ENCODE assay signal across 8 mouse cellular contexts in genomic region chr14:114948341-114949155, GRCm38 (mm10).
DNase-seq lines count a peak whose midpoint lies in the region; ATAC-seq and TF ChIP-seq lines count a peak whose summit lies in the region.

No protein-coding gene starts in this region.

- DNase-seq in lung, adult 2 months, result no peak
- no peak for DNase-seq in lung, adult 18-20 months
- no peak for DNase-seq in forebrain, postnatal 0 days
- no peak for DNase-seq in stomach, postnatal 0 days (ENCODE audit: low spot score)
- DNase-seq in right cerebral cortex, postnatal 10 days (ENCODE audit: low spot score in 2 of 2), result no peak
- DNase-seq in right cerebral cortex, postnatal 14 days, result no peak

- H3K9me3 ChIP-seq in forebrain, postnatal 0 days (ENCODE audit: low read length), result no peaks in the 10 kb centered on the region
- H3K9me3 ChIP-seq in intestine, embryonic 15.5 days, result no peaks in the 10 kb centered on the region
- H3K9me3 ChIP-seq in megakaryocyte, embryonic 14.5 days, result no peaks in the 10 kb centered on the region
- no peaks in the 10 kb centered on the region for H3K9me3 ChIP-seq in stomach, postnatal 0 days (ENCODE audit: control insufficient read depth, low read length)

- peak; percentile 56 for ATAC-seq in forebrain, postnatal 0 days
- ATAC-seq in intestine, embryonic 15.5 days, result 0 out of 2 replicates have a peak, but pooled peaks have one; percentile 17
- ATAC-seq in stomach, postnatal 0 days (ENCODE audit: low FRiP score, low TSS enrichment), result peak; percentile 54; the same call in 1 of the 2 replicates

- 21% methylated on average over 21 of the region's 21 CpGs for WGBS in lung, adult 2 months
- 47% methylated on average over 21 of the region's 21 CpGs for WGBS in forebrain, postnatal 0 days
- 54% methylated on average over 21 of the region's 21 CpGs for WGBS in intestine, embryonic 15.5 days
- 39% methylated on average over 21 of the region's 21 CpGs for WGBS in stomach, postnatal 0 days

- H3K9ac ChIP-seq in forebrain, postnatal 0 days, result peak overlapping the region; percentile 2; the same call in 1 of the 2 replicates
- H3K9ac ChIP-seq in intestine, embryonic 15.5 days, result no peak overlapping the region
- peak overlapping the region; percentile 13; the same call in 1 of the 2 replicates for H3K9ac ChIP-seq in stomach, postnatal 0 days (ENCODE audit: low read length)

- no peaks in the 10 kb centered on the region for H3K4me1 ChIP-seq in lung, adult 2 months (ENCODE audit: control insufficient read depth, insufficient read depth, low read length)
- no peaks in the 10 kb centered on the region for H3K4me1 ChIP-seq in forebrain, postnatal 0 days (ENCODE audit: insufficient read depth)
- 0 out of 2 replicates have a peak, but pooled peaks cover 5% of the 10 kb centered on the region for H3K4me1 ChIP-seq in intestine, embryonic 15.5 days (replicated peaks)
- peaks cover 67% of the 10 kb centered on the region for H3K4me1 ChIP-seq in megakaryocyte, embryonic 14.5 days
- H3K4me1 ChIP-seq in stomach, postnatal 0 days (replicated peaks; ENCODE audit: control insufficient read depth, insufficient read depth), result no peaks in the 10 kb centered on the region

- peak overlapping the region; percentile 19 for H3K4me3 ChIP-seq in lung, adult 2 months (replicated peaks; ENCODE audit: extremely low read depth, low read depth, low read length)
- peak overlapping the region; percentile 18 for H3K4me3 ChIP-seq in forebrain, postnatal 0 days (ENCODE audit: low read depth, low read length)
- H3K4me3 ChIP-seq in intestine, embryonic 15.5 days (replicated peaks), result no peak overlapping the region
- peak overlapping the region; percentile 91 for H3K4me3 ChIP-seq in megakaryocyte, embryonic 14.5 days (replicated peaks)
- H3K4me3 ChIP-seq in stomach, postnatal 0 days (ENCODE audit: low read depth, low read length), result peak overlapping the region; percentile 15

- no peaks in the 10 kb centered on the region for H3K27me3 ChIP-seq in forebrain, postnatal 0 days (ENCODE audit: insufficient read depth, low read length)
- H3K27me3 ChIP-seq in intestine, embryonic 15.5 days (replicated peaks), result no peaks in the 10 kb centered on the region
- H3K27me3 ChIP-seq in megakaryocyte, embryonic 14.5 days (replicated peaks), result no peaks in the 10 kb centered on the region
- H3K27me3 ChIP-seq in stomach, postnatal 0 days (ENCODE audit: control insufficient read depth, insufficient read depth, low read length), result no peaks in the 10 kb centered on the region

- TF ChIP-seq CTCF in lung, adult 2 months (IDR thresholded peaks at IDR 0.05; ENCODE audit: insufficient read depth, low read length), result no peak
- TF ChIP-seq CTCF in forebrain, postnatal 0 days (IDR thresholded peaks at IDR 0.05; ENCODE audit: low read depth), result no peak
- no peak for TF ChIP-seq CTCF in stomach, postnatal 0 days (IDR thresholded peaks at IDR 0.05; ENCODE audit: low read depth)

- no peak for TF ChIP-seq POLR2A in lung, adult 2 months (IDR thresholded peaks at IDR 0.05; ENCODE audit: borderline replicate concordance, extremely low read depth, low read depth, low read length)

- H3K27ac ChIP-seq in forebrain, postnatal 0 days (ENCODE audit: low read depth, low read length), result no peak overlapping the region
- H3K27ac ChIP-seq in intestine, embryonic 15.5 days, result peak overlapping the region; percentile 0; the same call in 1 of the 2 replicates
- peak overlapping the region; percentile 70 for H3K27ac ChIP-seq in stomach, postnatal 0 days (replicated peaks)

- H3K4me2 ChIP-seq in forebrain, postnatal 0 days (ENCODE audit: low read depth), result peak overlapping the region; percentile 38
- peak overlapping the region; percentile 38 for H3K4me2 ChIP-seq in intestine, embryonic 15.5 days (replicated peaks)
- peak overlapping the region; percentile 45 for H3K4me2 ChIP-seq in stomach, postnatal 0 days (replicated peaks; ENCODE audit: low read depth)

- no peak for TF ChIP-seq EP300 in stomach, postnatal 0 days (optimal IDR thresholded peaks at IDR 0.05)

- H3K36me3 ChIP-seq in forebrain, postnatal 0 days (ENCODE audit: insufficient read depth), result no peaks in the 10 kb centered on the region
- no peaks in the 10 kb centered on the region for H3K36me3 ChIP-seq in intestine, embryonic 15.5 days
- no peaks in the 10 kb centered on the region for H3K36me3 ChIP-seq in megakaryocyte, embryonic 14.5 days (replicated peaks; ENCODE audit: low read length)
- H3K36me3 ChIP-seq in stomach, postnatal 0 days (ENCODE audit: control insufficient read depth, insufficient read depth, low read length), result no peaks in the 10 kb centered on the region
